Mouse (Mus musculus) liver, postnatal 0 days (tissue): ENCODE data around the gene Tns4. TPM values are rescaled to one million over a fixed set of nuclear protein-coding genes. Genes with fewer than 3 reads are reported as not detected.
A peak's percentile ranks its signal among the peaks of the same experiment; 100 is the strongest.

Experiments
- ATAC-seq: fragments of 200-750 bp; cut with Nextera tagmentation; 2 replicates; pipeline ENCODE4 v1.8.0; 2017; ENCODE audit warnings: mild to moderate bottlenecking, moderate library complexity
- DNase-seq: peaks from one replicate; pipeline ENCODE4 v3.0.0-alpha.2; 2016
- H3K27ac ChIP-seq: fragments of 300-500 bp; sonication (generic); 2 replicates; pipeline ENCODE4 v1.5.1; 2014; ENCODE audit warnings: antibody characterized with exemption, moderate library complexity, mild to moderate bottlenecking, low read depth
- H3K27me3 ChIP-seq: fragments of 300-500 bp; sonication (generic); 2 replicates; pipeline ENCODE4 v1.6.1; 2014; ENCODE audit warnings: low read length, control low read depth, mixed read lengths; ENCODE audit not compliant: insufficient read depth
- H3K36me3 ChIP-seq: fragments of 300-500 bp; sonication (generic); replicated peaks from 2 replicates; pipeline ENCODE4 v1.6.1; 2014; ENCODE audit warnings: mild to moderate bottlenecking, control low read depth, low read length, moderate library complexity, mixed read lengths; ENCODE audit not compliant: insufficient read depth
- H3K4me1 ChIP-seq: fragments of 300-500 bp; sonication (generic); 2 replicates; pipeline ENCODE4 v1.6.1; 2014; ENCODE audit warnings: antibody characterized with exemption, mild to moderate bottlenecking, control low read depth; ENCODE audit not compliant: insufficient read depth
- H3K4me2 ChIP-seq: fragments of 300-500 bp; sonication (generic); 2 replicates; pipeline ENCODE4 v1.6.1; 2014; ENCODE audit warnings: low read depth, mild to moderate bottlenecking, low read length, moderate library complexity, mixed read lengths
- H3K4me3 ChIP-seq: fragments of 300-500 bp; sonication (generic); 2 replicates; pipeline ENCODE4 v1.5.1; 2014; ENCODE audit warnings: low read depth, low read length
- H3K9ac ChIP-seq: fragments of 300-500 bp; sonication (generic); replicated peaks from 2 replicates; pipeline ENCODE4 v1.6.1; 2014; ENCODE audit warnings: mild to moderate bottlenecking, moderate library complexity
- H3K9me3 ChIP-seq: fragments of 300-500 bp; sonication (generic); 2 replicates; pipeline ENCODE4 v1.6.1; 2016; ENCODE audit warnings: mild to moderate bottlenecking, control low read depth, low read length, mixed read lengths
- CTCF ChIP-seq: sonication (generic); IDR thresholded peaks from 2 replicates; pipeline ENCODE4 v1.5.1; 2016; ENCODE audit warnings: antibody characterized with exemption, low read depth
- EP300 ChIP-seq: IDR thresholded peaks from 2 replicates; pipeline ENCODE4 v1.6.1; 2016; ENCODE audit warnings: antibody characterized with exemption, low read depth, mild to moderate bottlenecking
- WGBS: fragments of 180-500 bp; shearing (Covaris S2); extraction: QIAGEN DNeasy Blood & Tissue Kit; methylation state at CpG from one replicate; pipeline ENCODE4 v1.1.7; 2014; ENCODE audit not compliant: insufficient replicate concordance; 5-methylcytosine and 5-hydroxymethylcytosine counted together
- polyA plus RNA-seq: library from polyadenylated mRNA; unstranded; fragments of >200 nt; fragmentation: Nextera tagmentation; extraction: Ambion mirVana; gene quantifications from 2 replicates; pipeline ENCODE4 v1.2.1, GENCODE M21; 2015

Gene Tns4
- polyA plus RNA-seq, 1 experiment from 2014 or later: 0.31 TPM

GRCm38 (mm10) chr11:99127785-99128682, 38.9 kb upstream of the Tns4 start:
- Histone ChIP-seq H3K27me3 (no peaks in the 10 kb centered on the region), H3K4me3 (no peak overlapping the region), H3K4me2 (no peak overlapping the region), H3K4me1 (peaks cover 4% of the 10 kb centered on the region), H3K27ac (no peak overlapping the region), H3K36me3 (no peaks in the 10 kb centered on the region), H3K9ac (no peak overlapping the region), H3K9me3 (no peaks in the 10 kb centered on the region)
- ATAC-seq: no peak
- 57% methylated on average over 18 of the region's 18 CpGs for WGBS
- TF ChIP-seq EP300: no peak
- TF ChIP-seq CTCF: no peak
- DNase-seq: no peak

- no peaks in the 10 kb centered on the region for H3K27me3 ChIP-seq
- H3K9ac ChIP-seq: no peak overlapping the region
- no peak overlapping the region for H3K4me2 ChIP-seq
- no peaks in the 10 kb centered on the region for H3K36me3 ChIP-seq
- H3K4me1 ChIP-seq: no peaks in the 10 kb centered on the region
- H3K27ac ChIP-seq: peak overlapping the region; percentile 57
- ATAC-seq (peak; percentile 64; the same call in 1 of the 2 replicates), DNase-seq (no peak)
- H3K9me3 ChIP-seq: no peaks in the 10 kb centered on the region
- 27% methylated on average over 5 of the region's 5 CpGs for WGBS
- no peak overlapping the region for H3K4me3 ChIP-seq
- TF ChIP-seq CTCF (no peak), EP300 (no peak)
Measured at GRCm38 (mm10) chr11:99126482-99127253, 37.6 kb upstream of the Tns4 start.

GRCm38 (mm10) chr11:99124635-99125029, 35.5 kb upstream of the Tns4 start:
- Histone ChIP-seq H3K27ac (no peak overlapping the region), H3K27me3 (no peaks in the 10 kb centered on the region), H3K9ac (no peak overlapping the region), H3K4me2 (no peak overlapping the region), H3K4me3 (no peak overlapping the region), H3K36me3 (no peaks in the 10 kb centered on the region), H3K9me3 (no peaks in the 10 kb centered on the region), H3K4me1 (no peaks in the 10 kb centered on the region)
- TF ChIP-seq CTCF (no peak), EP300 (no peak)
- WGBS: 64% methylated on average over 10 of the region's 10 CpGs
- DNase-seq (no peak), ATAC-seq (no peak)

GRCm38 (mm10) chr11:99123977-99124634, 35.0 kb upstream of the Tns4 start:
- no peak overlapping the region for H3K4me2 ChIP-seq
- no peak overlapping the region for H3K27ac ChIP-seq
- H3K27me3 ChIP-seq: no peaks in the 10 kb centered on the region
- no peak overlapping the region for H3K4me3 ChIP-seq
- no peaks in the 10 kb centered on the region for H3K9me3 ChIP-seq
- no peak overlapping the region for H3K9ac ChIP-seq
- DNase-seq (peak; percentile 67), ATAC-seq (peak; percentile 43; the same call in 1 of the 2 replicates)
- no peaks in the 10 kb centered on the region for H3K36me3 ChIP-seq
- H3K4me1 ChIP-seq: no peaks in the 10 kb centered on the region
- 24% methylated on average over 15 of the region's 15 CpGs for WGBS
- TF ChIP-seq EP300: no peak
- TF ChIP-seq CTCF: peak; percentile 74

GRCm38 (mm10) chr11:99122703-99123102, 33.6 kb upstream of the Tns4 start:
- no peaks in the 10 kb centered on the region for H3K36me3 ChIP-seq
- H3K9me3 ChIP-seq: no peaks in the 10 kb centered on the region
- H3K9ac ChIP-seq: no peak overlapping the region
- TF ChIP-seq EP300 (no peak), CTCF (no peak)
- H3K4me1 ChIP-seq: no peaks in the 10 kb centered on the region
- H3K4me2 ChIP-seq: no peak overlapping the region
- no peak overlapping the region for H3K4me3 ChIP-seq
- H3K27ac ChIP-seq: no peak overlapping the region
- 80% methylated on average over 3 of the region's 3 CpGs for WGBS
- no peak for ATAC-seq
- DNase-seq: no peak
- no peaks in the 10 kb centered on the region for H3K27me3 ChIP-seq

- Histone ChIP-seq H3K4me3 (no peak overlapping the region), H3K9ac (no peak overlapping the region), H3K36me3 (no peaks in the 10 kb centered on the region), H3K27ac (no peak overlapping the region), H3K4me2 (no peak overlapping the region), H3K4me1 (no peaks in the 10 kb centered on the region), H3K9me3 (no peaks in the 10 kb centered on the region), H3K27me3 (no peaks in the 10 kb centered on the region)
- 77% methylated on average over 14 of the region's 14 CpGs for WGBS
- DNase-seq: no peak
- ATAC-seq: no peak
- no peak for TF ChIP-seq CTCF
- no peak for TF ChIP-seq EP300
Measured at GRCm38 (mm10) chr11:99121218-99121631, 32.1 kb upstream of the Tns4 start.
